Mouse (Mus musculus): Measurements from ENCODE around the gene Gm8890. TPM values are rescaled to one million over a fixed set of nuclear protein-coding genes. Genes with fewer than 3 reads are reported as not detected.

Gm8890 gene
- not detected for polyA plus RNA-seq (2017; shearing (Covaris generic))

GRCm38 (mm10) chr5:11255733-11256132, at the start of gene Gm8890:
Gene Gm8890 (plus strand): TSS chr5:11256033.

Other genes starting within 250 kb of the Gm8890 start
- not detected for gene Gm8879, start 128.4 kb upstream of the Gm8890 start, polyA plus RNA-seq (2017; shearing (Covaris generic))
- not detected for gene Gm5861, start 73.0 kb upstream of the Gm8890 start, polyA plus RNA-seq (2017; shearing (Covaris generic))
- gene Speer1, start 85.5 kb downstream of the Gm8890 start, polyA plus RNA-seq (2017; shearing (Covaris generic)), result not detected
- not detected for gene Gm8897, start 160.4 kb downstream of the Gm8890 start, polyA plus RNA-seq (2017; shearing (Covaris generic))
- gene Gm8906, start 246.7 kb downstream of the Gm8890 start, polyA plus RNA-seq (2017; shearing (Covaris generic)), result not detected

Measured in naive thymus-derived CD4-positive, alpha-beta T cell, adult 5 months (primary cell).